Mouse (Mus musculus): ENCODE measurements around the gene Apoc3. TPM values are rescaled to one million over a fixed set of nuclear protein-coding genes. Genes with fewer than 3 reads are reported as not detected.

Gene Apoc3
- polyA plus RNA-seq, 1 experiment from 2014 or later, result 590 TPM

- no peaks in the 10 kb centered on the region for H3K27me3 ChIP-seq (replicated peaks; ENCODE audit: control insufficient read depth, insufficient read depth, low read length)
- peak overlapping the region; percentile 82 for H3K27ac ChIP-seq (ENCODE audit: low read length)
- peaks cover 14% of the 10 kb centered on the region; the same call in 1 of the 2 replicates for H3K36me3 ChIP-seq (ENCODE audit: control insufficient read depth, insufficient read depth, low read length)
- no peaks in the 10 kb centered on the region for H3K9me3 ChIP-seq (ENCODE audit: control insufficient read depth, low read length)
- no peak overlapping the region for H3K4me2 ChIP-seq (ENCODE audit: low read depth, low read length)
- no peak overlapping the region for H3K4me3 ChIP-seq (ENCODE audit: low read length)
- no peak overlapping the region for H3K9ac ChIP-seq (ENCODE audit: low read depth, low read length)
- peaks cover 17% of the 10 kb centered on the region for H3K4me1 ChIP-seq (ENCODE audit: control insufficient read depth, insufficient read depth, low read length)
- peak; percentile 26 for ATAC-seq
- WGBS, result 49% methylated on average over 6 of the region's 6 CpGs
Observed at GRCm38 (mm10) chr9:46207501-46207869, 28.0 kb downstream of the Apoc3 start.

DNA sequence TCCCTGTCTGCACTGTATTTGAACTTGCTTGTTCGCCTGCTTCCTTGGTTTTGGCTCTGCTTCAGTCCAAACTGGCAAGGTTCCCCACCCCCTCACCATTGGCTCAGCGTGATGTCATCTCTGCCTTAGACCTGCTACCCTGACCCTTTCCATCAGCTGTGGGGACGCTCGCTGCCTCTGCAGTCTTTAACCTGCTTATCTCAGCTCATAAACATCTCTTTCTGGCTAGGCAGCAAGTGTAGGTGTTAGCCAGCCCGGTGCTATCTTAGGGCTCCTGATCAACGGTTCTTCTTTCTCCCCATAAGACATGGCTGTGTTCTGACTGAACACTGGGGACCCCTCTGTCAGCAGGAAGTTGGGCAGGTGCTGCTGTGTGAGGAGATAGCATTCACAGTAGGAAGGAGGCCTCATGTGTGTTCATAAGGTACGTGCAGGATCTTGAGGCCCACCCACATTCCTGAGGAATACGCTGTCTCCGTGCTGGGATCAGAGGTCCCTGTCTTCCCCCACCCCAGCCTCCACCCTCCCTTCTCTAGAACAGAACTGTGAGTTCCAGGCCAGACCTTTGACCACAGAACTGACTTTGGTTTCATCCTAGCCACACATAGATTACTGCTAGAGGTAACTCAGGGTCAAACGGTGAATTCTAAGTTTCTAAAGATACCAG lies 28.5 kb downstream of the Apoc3 start:
- no peak overlapping the region for H3K4me3 ChIP-seq (ENCODE audit: low read length)
- H3K4me2 ChIP-seq (ENCODE audit: low read depth, low read length), result no peak overlapping the region
- no peak overlapping the region for H3K9ac ChIP-seq (ENCODE audit: low read depth, low read length)
- peak; percentile 97 for ATAC-seq
- WGBS, result 42% methylated on average over 10 of the region's 10 CpGs
- H3K36me3 ChIP-seq (ENCODE audit: control insufficient read depth, insufficient read depth, low read length), result peaks cover 9% of the 10 kb centered on the region; the same call in 1 of the 2 replicates
- no peaks in the 10 kb centered on the region for H3K9me3 ChIP-seq (ENCODE audit: control insufficient read depth, low read length)
- H3K27me3 ChIP-seq (replicated peaks; ENCODE audit: control insufficient read depth, insufficient read depth, low read length), result no peaks in the 10 kb centered on the region
- H3K4me1 ChIP-seq (ENCODE audit: control insufficient read depth, insufficient read depth, low read length), result peaks cover 17% of the 10 kb centered on the region
- peak overlapping the region; percentile 93 for H3K27ac ChIP-seq (ENCODE audit: low read length)

GRCm38 (mm10) chr9:46199609-46200008 lies 35.8 kb downstream of the Apoc3 start:
- Histone ChIP-seq H3K36me3 (ENCODE audit: control insufficient read depth, insufficient read depth, low read length) (peaks cover 4% of the 10 kb centered on the region), H3K27me3 (replicated peaks; ENCODE audit: control insufficient read depth, insufficient read depth, low read length) (no peaks in the 10 kb centered on the region), H3K27ac (ENCODE audit: low read length) (no peak overlapping the region), H3K4me3 (ENCODE audit: low read length) (no peak overlapping the region), H3K4me1 (ENCODE audit: control insufficient read depth, insufficient read depth, low read length) (0 out of 2 replicates have a peak, but pooled peaks cover under 1% of the 10 kb centered on the region), H3K4me2 (ENCODE audit: low read depth, low read length) (no peak overlapping the region), H3K9ac (ENCODE audit: low read depth, low read length) (no peak overlapping the region), H3K9me3 (ENCODE audit: control insufficient read depth, low read length) (no peaks in the 10 kb centered on the region)
- no peak for ATAC-seq
- WGBS, result 78% methylated on average over 2 of the region's 2 CpGs

DNA sequence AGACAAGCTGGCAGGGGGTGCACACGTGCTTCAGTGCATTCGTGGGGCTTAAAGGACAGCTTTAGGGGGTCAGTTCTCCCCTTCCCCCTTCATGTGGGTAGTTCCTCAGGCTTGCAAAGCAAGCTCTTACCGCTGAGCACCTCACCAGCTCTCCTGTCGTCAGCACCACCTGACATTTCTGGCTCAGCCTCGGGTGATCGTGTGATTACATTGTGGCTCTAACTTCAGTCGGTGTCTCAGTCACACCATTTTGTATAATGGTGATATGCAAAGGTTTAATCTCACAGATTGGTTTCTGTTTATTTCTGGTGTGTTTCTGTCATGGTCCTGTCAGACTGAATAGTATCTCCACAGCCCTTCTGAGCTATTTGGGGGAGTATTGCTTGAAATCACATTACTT lies 36.5 kb downstream of the Apoc3 start:
- Histone ChIP-seq H3K36me3 (ENCODE audit: control insufficient read depth, insufficient read depth, low read length) (no peaks in the 10 kb centered on the region; the same call in none of the 2 replicates), H3K27me3 (replicated peaks; ENCODE audit: control insufficient read depth, insufficient read depth, low read length) (no peaks in the 10 kb centered on the region), H3K4me1 (ENCODE audit: control insufficient read depth, insufficient read depth, low read length) (no peaks in the 10 kb centered on the region), H3K9ac (ENCODE audit: low read depth, low read length) (no peak overlapping the region), H3K4me2 (ENCODE audit: low read depth, low read length) (no peak overlapping the region), H3K27ac (ENCODE audit: low read length) (no peak overlapping the region), H3K9me3 (ENCODE audit: control insufficient read depth, low read length) (no peaks in the 10 kb centered on the region), H3K4me3 (ENCODE audit: low read length) (no peak overlapping the region)
- ATAC-seq, result no peak
- 86% methylated on average over 7 of the region's 7 CpGs for WGBS

GRCm38 (mm10) chr9:46198461-46198860 lies 37.0 kb downstream of the Apoc3 start:
- Histone ChIP-seq H3K36me3 (ENCODE audit: control insufficient read depth, insufficient read depth, low read length) (no peaks in the 10 kb centered on the region; the same call in none of the 2 replicates), H3K27ac (ENCODE audit: low read length) (no peak overlapping the region), H3K4me3 (ENCODE audit: low read length) (no peak overlapping the region), H3K4me2 (ENCODE audit: low read depth, low read length) (no peak overlapping the region), H3K27me3 (replicated peaks; ENCODE audit: control insufficient read depth, insufficient read depth, low read length) (no peaks in the 10 kb centered on the region), H3K9ac (ENCODE audit: low read depth, low read length) (no peak overlapping the region), H3K9me3 (ENCODE audit: control insufficient read depth, low read length) (no peaks in the 10 kb centered on the region), H3K4me1 (ENCODE audit: control insufficient read depth, insufficient read depth, low read length) (no peaks in the 10 kb centered on the region)
- ATAC-seq, result no peak
- WGBS, result 89% methylated on average over 9 of the region's 9 CpGs

DNA sequence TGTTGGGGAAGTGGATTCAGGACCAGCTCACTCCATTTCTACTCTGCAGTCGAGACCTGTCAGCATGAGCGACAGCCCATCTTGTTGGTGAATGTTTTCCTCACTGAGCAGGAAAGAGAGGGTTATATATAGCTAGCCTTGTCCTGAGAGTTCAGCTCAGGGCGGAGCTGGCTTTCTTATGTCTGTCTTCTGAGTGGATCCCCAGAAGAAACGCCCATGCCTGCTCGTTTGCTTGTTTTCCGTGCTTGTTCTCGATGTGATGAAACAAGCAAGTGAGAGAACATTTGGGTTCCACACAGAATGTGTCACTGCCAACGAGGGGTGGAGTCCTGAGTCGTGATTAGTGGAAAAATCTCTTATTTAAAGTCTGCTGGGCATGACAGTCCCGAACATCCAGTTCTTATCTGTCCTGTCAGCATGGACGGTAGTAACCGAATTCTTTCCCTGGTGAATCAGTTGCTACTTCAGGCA lies 38.7 kb downstream of the Apoc3 start:
- Histone ChIP-seq H3K4me2 (ENCODE audit: low read depth, low read length) (no peak overlapping the region), H3K27me3 (replicated peaks; ENCODE audit: control insufficient read depth, insufficient read depth, low read length) (no peaks in the 10 kb centered on the region), H3K4me1 (ENCODE audit: control insufficient read depth, insufficient read depth, low read length) (no peaks in the 10 kb centered on the region), H3K4me3 (ENCODE audit: low read length) (no peak overlapping the region), H3K9ac (ENCODE audit: low read depth, low read length) (no peak overlapping the region), H3K36me3 (ENCODE audit: control insufficient read depth, insufficient read depth, low read length) (no peaks in the 10 kb centered on the region; the same call in none of the 2 replicates), H3K9me3 (ENCODE audit: control insufficient read depth, low read length) (no peaks in the 10 kb centered on the region), H3K27ac (ENCODE audit: low read length) (no peak overlapping the region)
- ATAC-seq, result no peak
- 71% methylated on average over 12 of the region's 12 CpGs for WGBS

DNA sequence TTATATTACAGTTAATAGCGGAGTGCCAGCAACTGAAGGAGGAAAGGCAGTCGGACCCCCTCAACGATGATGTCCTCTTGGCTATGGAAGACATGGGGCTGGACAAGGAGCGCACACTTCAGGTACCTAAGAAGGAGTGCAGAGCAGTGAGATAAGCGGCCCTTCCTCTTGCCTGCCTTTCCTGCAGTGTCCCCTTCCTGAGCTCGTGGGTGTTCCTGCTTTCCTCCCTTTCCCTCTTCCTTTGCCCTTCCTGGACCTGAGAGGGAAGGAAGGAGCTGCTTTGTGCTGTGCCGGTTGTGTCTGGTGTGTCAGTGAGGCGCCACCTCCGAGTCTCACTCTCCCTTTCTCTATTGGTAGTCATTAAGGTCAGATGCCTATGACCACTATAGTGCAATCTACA lies 40.6 kb downstream of the Apoc3 start:
- H3K27me3 ChIP-seq (replicated peaks; ENCODE audit: control insufficient read depth, insufficient read depth, low read length), result no peaks in the 10 kb centered on the region
- H3K4me3 ChIP-seq (ENCODE audit: low read length), result no peak overlapping the region
- no peak overlapping the region for H3K27ac ChIP-seq (ENCODE audit: low read length)
- ATAC-seq, result no peak
- 83% methylated on average over 9 of the region's 9 CpGs for WGBS
- H3K4me2 ChIP-seq (ENCODE audit: low read depth, low read length), result no peak overlapping the region
- H3K4me1 ChIP-seq (ENCODE audit: control insufficient read depth, insufficient read depth, low read length), result no peaks in the 10 kb centered on the region
- H3K9me3 ChIP-seq (ENCODE audit: control insufficient read depth, low read length), result no peaks in the 10 kb centered on the region
- H3K36me3 ChIP-seq (ENCODE audit: control insufficient read depth, insufficient read depth, low read length), result no peaks in the 10 kb centered on the region; the same call in 1 of the 2 replicates
- no peak overlapping the region for H3K9ac ChIP-seq (ENCODE audit: low read depth, low read length)

- no peak overlapping the region for H3K4me2 ChIP-seq (ENCODE audit: low read depth, low read length)
- no peak overlapping the region for H3K4me3 ChIP-seq (ENCODE audit: low read length)
- H3K27me3 ChIP-seq (replicated peaks; ENCODE audit: control insufficient read depth, insufficient read depth, low read length), result no peaks in the 10 kb centered on the region
- no peak overlapping the region for H3K9ac ChIP-seq (ENCODE audit: low read depth, low read length)
- H3K27ac ChIP-seq (ENCODE audit: low read length), result no peak overlapping the region
- H3K4me1 ChIP-seq (ENCODE audit: control insufficient read depth, insufficient read depth, low read length), result no peaks in the 10 kb centered on the region
- no peaks in the 10 kb centered on the region; the same call in 1 of the 2 replicates for H3K36me3 ChIP-seq (ENCODE audit: control insufficient read depth, insufficient read depth, low read length)
- no peaks in the 10 kb centered on the region for H3K9me3 ChIP-seq (ENCODE audit: control insufficient read depth, low read length)
- no peak for ATAC-seq
- WGBS, result 83% methylated on average over 6 of the region's 6 CpGs
Observed at GRCm38 (mm10) chr9:46192642-46193041, 42.8 kb downstream of the Apoc3 start.

DNA sequence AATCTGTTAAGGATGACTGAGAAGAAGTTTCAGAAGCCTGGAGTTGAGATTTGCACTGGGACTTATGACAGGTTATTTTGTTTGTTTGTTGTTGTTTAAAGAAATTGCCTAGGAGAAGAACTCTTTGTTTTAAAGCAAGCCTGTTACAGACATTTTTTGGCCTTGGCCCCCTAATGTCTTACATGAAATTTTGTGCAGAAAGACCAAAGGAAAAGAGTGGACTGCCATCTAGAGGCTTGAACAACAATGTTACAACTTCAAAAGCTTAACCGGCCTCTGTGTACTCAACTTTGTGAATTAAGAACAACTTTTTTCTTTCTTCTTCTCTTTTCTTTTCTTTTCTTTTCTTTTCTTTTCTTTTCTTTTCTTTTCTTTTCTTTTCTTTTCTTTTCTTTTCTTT lies 43.8 kb downstream of the Apoc3 start:
- 21% methylated on average over 1 of the region's 1 CpGs for WGBS
- H3K27me3 ChIP-seq (replicated peaks; ENCODE audit: control insufficient read depth, insufficient read depth, low read length), result no peaks in the 10 kb centered on the region
- no peak for ATAC-seq

More for the DNA sequence above, 43.8 kb downstream of the Apoc3 start:
- Histone ChIP-seq H3K27ac (ENCODE audit: low read length) (no peak overlapping the region), H3K4me2 (ENCODE audit: low read depth, low read length) (no peak overlapping the region), H3K9me3 (ENCODE audit: control insufficient read depth, low read length) (no peaks in the 10 kb centered on the region), H3K4me3 (ENCODE audit: low read length) (no peak overlapping the region), H3K36me3 (ENCODE audit: control insufficient read depth, insufficient read depth, low read length) (no peaks in the 10 kb centered on the region; the same call in 1 of the 2 replicates), H3K4me1 (ENCODE audit: control insufficient read depth, insufficient read depth, low read length) (no peaks in the 10 kb centered on the region), H3K9ac (ENCODE audit: low read depth, low read length) (no peak overlapping the region)
